Mouse (Mus musculus) thymus, postnatal 25 days (tissue): ENCODE measurements around the gene Pnpla1.

Experiments used
- DNase-seq: peaks from one replicate; pipeline ENCODE4 v3.0.0; 2022

The Pnpla1 gene

GRCm38 (mm10) chr17:28886266-28886665 lies 28.1 kb downstream of the Pnpla1 start:
- DNase-seq, result no peak

DNA sequence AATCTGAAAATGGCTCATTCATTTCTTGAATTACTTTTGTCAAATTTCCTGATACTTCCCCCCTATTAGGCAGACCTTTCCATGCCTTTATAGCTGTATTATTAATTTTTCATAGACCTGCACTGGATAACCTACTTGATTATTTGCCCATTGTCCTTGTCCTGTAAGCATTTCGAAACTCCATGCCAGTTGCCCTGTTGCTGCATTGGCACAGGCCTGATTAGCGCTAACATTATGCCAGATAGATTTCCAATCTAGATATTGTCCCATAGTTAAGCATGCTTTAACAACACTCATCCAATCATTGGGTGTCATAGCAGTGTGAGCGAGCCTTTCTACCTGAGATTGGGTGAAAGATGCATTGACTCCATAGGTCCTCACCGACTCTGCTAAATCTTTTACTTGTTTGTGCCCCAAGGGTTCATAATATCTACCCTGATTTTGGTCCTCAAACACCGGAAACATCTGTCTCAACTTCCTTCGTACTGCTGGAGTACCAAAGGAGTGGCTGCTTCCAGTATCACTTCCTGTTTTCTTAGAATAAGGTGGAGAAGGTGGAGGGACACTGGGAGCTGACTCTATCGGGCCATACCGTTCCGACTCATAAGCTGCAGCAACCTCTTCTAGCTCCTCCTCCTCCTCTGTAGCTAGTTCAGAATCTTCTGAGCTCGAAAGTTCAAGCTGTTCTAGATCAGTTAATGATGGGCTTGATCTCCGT lies 36.0 kb downstream of the Pnpla1 start:
- no peak for DNase-seq

GRCm38 (mm10) chr17:28895217-28895875 lies 37.1 kb downstream of the Pnpla1 start:
- DNase-seq, result no peak

GRCm38 (mm10) chr17:28896095-28896780 lies 38.0 kb downstream of the Pnpla1 start:
- no peak for DNase-seq

GRCm38 (mm10) chr17:28897817-28898216 lies 39.6 kb downstream of the Pnpla1 start:
- DNase-seq, result no peak

- no peak for DNase-seq
Observed at GRCm38 (mm10) chr17:28898249-28898648, 40.0 kb downstream of the Pnpla1 start.

GRCm38 (mm10) chr17:28899427-28899826 lies 41.2 kb downstream of the Pnpla1 start:
- no peak for DNase-seq

DNA sequence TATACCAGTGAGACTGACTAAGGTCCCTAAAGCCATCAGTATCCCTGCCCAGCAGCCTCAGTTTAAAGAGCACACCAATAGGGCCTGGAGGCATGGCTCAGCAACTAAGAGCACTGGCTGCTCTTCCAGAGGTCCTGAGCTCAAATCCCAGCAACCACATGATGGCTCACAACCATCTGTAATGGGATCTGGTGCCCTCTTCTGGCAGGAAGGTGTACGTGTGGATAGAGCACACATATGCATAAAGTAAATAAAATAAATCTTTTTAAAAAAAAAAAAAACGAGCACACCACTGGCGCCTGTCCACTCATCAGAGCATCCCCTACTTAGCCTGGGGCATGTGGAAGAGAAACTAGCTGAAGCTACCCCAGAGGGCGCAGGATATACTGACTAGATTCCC lies 43.3 kb downstream of the Pnpla1 start:
- no peak for DNase-seq

DNA sequence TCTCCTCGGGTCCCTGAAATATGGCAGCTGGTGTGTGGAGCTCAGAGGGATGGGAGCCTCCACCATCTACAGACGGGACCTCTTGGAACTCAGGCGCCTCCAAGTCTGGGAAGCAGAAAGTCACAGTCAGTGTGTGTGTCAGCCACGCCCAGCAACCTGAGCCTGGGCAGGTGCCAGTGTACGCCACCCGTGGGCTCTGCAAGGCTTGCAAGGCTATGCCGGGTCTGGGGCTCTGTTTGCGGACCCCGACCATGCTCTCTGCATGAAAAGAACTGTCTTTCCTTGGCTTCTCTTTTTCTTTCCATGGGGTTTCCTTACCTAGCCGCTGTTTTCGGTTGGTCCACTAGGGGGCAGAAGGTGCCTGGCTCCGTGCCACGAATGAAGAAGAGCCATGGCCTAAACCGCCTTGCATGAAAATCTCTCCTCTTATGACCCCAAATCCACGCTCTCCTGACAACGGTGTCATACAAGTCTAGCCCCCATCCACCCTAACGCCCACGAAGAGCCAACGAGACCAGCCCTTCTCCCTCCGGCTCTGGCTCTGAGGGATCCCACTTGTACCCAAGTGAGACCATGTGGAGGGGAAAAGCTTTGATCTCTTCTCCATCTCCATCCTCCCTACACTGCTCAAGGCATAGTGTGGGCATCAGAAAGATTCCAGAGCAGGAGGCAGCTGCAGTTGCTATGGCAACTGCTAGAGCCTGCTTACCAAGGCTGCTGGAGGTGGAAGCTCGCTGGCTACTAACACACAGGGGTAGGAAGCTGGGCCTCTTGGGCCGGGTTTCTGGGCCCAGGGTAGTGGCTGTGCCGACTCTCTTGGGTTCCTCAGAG lies 46.5 kb downstream of the Pnpla1 start:
- DNase-seq, result peak; percentile 70

GRCm38 (mm10) chr17:28905377-28905916 lies 47.2 kb downstream of the Pnpla1 start:
- DNase-seq, result no peak

DNA sequence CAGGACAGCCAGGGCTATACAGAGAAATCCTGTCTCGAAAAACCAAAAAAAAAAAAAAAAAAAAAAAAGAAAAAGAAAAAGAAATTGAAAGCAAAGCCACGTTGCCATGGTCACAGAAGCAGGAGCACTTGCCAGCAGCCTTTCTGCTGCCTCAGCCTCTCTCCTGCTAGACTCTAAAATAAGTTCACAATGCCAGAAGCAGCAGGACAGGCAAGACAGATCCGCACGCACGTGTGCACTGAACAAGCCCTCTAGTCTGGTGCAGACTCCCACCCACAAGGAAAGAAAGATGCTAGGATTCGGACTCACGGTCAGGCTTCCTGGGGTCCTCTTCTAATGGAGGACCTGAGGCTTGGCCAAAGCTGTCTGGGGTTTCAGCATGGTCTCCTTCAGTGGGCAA lies 49.7 kb downstream of the Pnpla1 start:
- DNase-seq, result no peak

DNA sequence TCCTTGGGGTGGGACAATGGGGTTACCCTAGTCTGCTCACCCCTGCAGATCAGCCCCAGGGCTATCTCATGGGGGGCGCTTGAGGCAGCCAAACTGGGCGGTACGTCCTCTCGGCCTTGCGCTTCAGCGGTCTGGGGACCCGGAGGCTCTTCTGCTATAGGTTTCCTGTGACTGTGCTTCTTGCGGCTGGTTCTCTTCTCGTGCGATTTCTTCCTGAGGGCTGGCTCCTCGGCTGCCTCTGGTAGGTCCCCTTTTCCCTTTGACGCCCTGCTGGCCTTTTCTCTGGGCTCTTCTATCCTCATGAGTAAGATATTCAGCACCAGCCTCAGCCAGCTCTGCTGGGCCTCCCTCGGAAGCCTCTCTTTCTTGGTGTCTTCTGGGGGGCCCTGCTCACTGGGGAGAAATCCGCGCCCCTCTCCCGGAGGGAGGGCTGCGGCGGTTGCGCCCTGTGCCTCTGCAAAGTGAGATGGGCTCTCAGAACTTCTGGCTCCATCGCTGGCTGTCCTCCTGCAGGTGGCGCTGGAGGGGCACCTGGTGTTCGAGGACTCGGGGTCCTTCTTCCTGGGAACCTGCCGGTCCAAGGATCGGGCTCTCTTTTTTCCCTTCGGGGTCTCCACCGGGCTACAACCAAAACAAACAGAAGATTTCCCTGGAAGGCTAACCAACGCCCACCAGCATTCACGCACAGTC lies 51.2 kb downstream of the Pnpla1 start:
- peak; percentile 77 for DNase-seq

DNA sequence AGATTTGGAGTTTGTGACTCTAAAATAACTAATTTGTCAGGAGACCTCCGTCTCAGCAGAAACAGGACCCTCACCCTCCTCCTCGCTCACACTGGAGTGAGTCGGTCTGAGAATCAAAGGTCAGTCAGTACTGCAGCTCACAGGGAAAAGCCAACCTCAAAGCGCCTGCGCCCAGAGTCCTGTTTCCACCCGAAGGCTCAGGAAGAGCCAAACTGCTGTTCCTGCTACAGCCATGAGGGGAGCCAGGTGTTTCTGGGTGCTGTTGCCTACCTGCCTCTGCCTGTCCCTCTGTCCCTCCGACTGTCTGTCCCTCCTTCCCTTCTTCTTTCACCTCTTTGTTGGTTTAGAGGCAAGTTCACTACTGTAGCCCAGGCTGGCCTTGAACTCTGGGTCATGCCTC lies 51.9 kb downstream of the Pnpla1 start:
- no peak for DNase-seq

GRCm38 (mm10) chr17:28913200-28913599 lies 55.0 kb downstream of the Pnpla1 start:
- no peak for DNase-seq

GRCm38 (mm10) chr17:28913940-28914339 lies 55.7 kb downstream of the Pnpla1 start:
- no peak for DNase-seq

GRCm38 (mm10) chr17:28915060-28915628 lies 56.9 kb downstream of the Pnpla1 start, which contains the start of gene 4930539E08Rik:
Gene 4930539E08Rik (minus strand): TSS chr17:28915324.
- DNase-seq, result no peak

GRCm38 (mm10) chr17:28916520-28916919 lies 58.3 kb downstream of the Pnpla1 start:
- DNase-seq, result no peak

GRCm38 (mm10) chr17:28921086-28921485 lies 62.9 kb downstream of the Pnpla1 start:
- no peak for DNase-seq

GRCm38 (mm10) chr17:28922096-28922495 lies 63.9 kb downstream of the Pnpla1 start:
- no peak for DNase-seq

DNA sequence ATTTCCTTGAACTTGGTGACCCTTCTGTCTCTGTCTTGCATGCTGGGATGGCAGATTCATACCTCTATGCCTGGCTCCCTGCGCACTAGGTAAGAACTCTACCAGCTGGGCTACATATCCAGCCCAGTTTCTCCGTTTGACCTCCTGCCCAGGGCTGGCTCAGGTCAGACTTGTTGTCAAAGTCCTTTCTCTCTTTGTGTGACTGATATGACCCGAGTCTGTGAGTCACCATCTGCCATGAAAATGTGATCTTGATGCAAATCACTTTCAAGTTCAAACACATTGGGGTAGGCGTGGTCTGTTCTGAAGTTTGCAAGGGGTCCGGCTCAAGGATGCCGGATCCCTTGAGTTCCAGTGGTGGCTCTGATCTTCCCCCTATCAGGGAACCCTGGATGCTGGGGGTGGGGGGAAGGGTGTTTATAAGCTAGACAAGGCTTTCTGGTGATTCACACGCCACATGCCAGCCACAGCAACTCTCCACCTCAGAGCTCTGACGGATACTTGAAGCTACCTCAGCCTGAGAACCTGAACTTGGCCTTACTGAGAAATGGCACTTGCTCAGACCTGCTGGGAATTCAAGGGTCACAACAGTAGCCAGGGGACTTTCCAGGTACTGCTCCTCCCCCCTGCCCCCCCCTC lies 66.9 kb downstream of the Pnpla1 start:
- DNase-seq, result no peak

DNA sequence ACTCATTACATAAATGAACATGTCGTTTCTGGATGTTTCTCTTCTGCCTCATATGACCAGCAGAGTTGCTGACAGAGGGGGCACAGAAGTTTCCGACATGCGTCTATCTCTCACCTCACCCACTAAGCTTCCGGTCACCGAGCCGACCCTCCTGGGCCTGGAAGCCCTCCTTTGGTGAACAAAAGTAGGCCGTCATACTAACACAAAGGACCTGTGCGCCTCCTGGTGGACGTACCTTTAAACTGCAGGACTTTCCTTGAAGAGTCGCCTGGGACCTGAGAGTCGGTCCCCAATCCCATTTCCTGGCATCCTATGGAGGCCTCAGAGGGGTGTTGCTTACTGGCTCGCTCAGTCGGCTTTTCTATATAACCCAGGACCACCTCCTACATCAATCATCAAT lies 68.2 kb downstream of the Pnpla1 start:
- DNase-seq, result peak; percentile 80
